Mouse (Mus musculus): ENCODE data around the gene Slc29a3. TPM values are rescaled to one million over a fixed set of nuclear protein-coding genes. Genes with fewer than 3 reads are reported as not detected.

The Slc29a3 gene
- total and polyA plus RNA-seq, 2 experiments = 1.8 to 2.8 TPM

DNA sequence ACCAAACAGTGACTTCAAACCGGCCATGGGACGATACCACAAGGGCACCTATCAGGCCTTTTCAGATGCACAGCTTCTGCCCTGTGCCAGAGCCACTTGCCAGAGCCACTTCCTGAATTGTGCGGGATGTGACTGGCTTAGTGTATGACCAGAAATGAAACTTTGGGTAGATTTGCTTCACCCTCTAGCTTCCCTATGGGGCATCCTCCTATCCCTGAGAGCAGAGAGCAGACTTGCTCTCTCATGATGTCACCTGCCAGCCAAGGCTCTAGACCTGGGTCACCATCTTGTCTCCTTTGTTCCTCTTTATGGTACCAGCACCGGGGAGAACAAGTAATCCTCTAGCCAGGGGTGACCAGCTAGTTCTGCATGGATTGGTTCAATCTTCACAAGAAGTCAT lies 46.3 kb downstream of the Slc29a3 start:
- Histone ChIP-seq H3K36me3 (ENCODE audit: control insufficient read depth, insufficient read depth, low read length) (no peaks in the 10 kb centered on the region), H3K79me2 (ENCODE audit: control insufficient read depth, insufficient read depth, low read length) (no peaks in the 10 kb centered on the region), H3K27me3 (ENCODE audit: control insufficient read depth, insufficient read depth, low read length) (no peaks in the 10 kb centered on the region), H3K9ac (ENCODE audit: low read depth, low read length) (no peak overlapping the region), H3K4me3 (ENCODE audit: insufficient read depth, low read depth, low read length) (no peak overlapping the region), H3K4me1 (ENCODE audit: control insufficient read depth, insufficient read depth, low read length) (no peaks in the 10 kb centered on the region), H3K27ac (replicated peaks; ENCODE audit: insufficient read depth, low read depth, low read length) (no peak overlapping the region)
- WGBS = 77% methylated on average over 4 of the region's 4 CpGs
- no peak for DNase-seq (ENCODE audit: extremely low read depth, low read depth, low spot score)
- TF ChIP-seq POLR2A (IDR thresholded peaks at IDR 0.05; ENCODE audit: extremely low read depth, insufficient read depth, low read length) = no peak
- TF ChIP-seq CTCF (IDR thresholded peaks at IDR 0.05; ENCODE audit: low read depth, low read length) = no peak

DNA sequence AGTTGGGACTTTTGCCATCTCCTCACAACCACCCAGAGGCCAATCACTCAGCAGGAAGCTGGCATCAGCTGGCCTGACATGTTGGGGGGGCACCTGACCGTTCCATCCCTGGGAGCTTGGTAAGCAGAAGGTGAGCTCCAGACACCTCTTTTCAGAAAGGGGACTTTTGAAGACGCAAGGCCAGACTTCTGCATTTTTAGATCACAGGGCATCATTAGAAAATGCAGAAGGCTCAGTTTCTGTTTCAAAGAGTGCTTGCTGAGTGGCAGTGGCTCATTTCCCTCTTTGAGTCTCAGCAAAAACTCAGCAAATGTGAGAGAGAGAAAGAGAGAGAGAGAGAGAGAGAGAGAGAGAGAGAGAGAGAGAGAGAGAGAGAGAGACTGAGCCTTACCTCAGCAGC lies 47.5 kb downstream of the Slc29a3 start:
- H3K4me3 ChIP-seq (ENCODE audit: insufficient read depth, low read depth, low read length) = no peak overlapping the region
- 70% methylated on average over 2 of the region's 2 CpGs for WGBS
- peak; percentile 14 for DNase-seq (ENCODE audit: extremely low read depth, low read depth, low spot score)

GRCm38 (mm10) chr10:60697775-60698174 lies 54.8 kb downstream of the Slc29a3 start:
- no peak overlapping the region for H3K27ac ChIP-seq (replicated peaks; ENCODE audit: insufficient read depth, low read depth, low read length)
- 74% methylated on average over 6 of the region's 6 CpGs for WGBS
- TF ChIP-seq POLR2A (IDR thresholded peaks at IDR 0.05; ENCODE audit: extremely low read depth, insufficient read depth, low read length) = no peak
- no peak for TF ChIP-seq CTCF (IDR thresholded peaks at IDR 0.05; ENCODE audit: low read depth, low read length)
- no peaks in the 10 kb centered on the region for H3K4me1 ChIP-seq (ENCODE audit: control insufficient read depth, insufficient read depth, low read length)
- no peak overlapping the region for H3K4me3 ChIP-seq (ENCODE audit: insufficient read depth, low read depth, low read length)
- H3K36me3 ChIP-seq (ENCODE audit: control insufficient read depth, insufficient read depth, low read length) = no peaks in the 10 kb centered on the region
- H3K9ac ChIP-seq (ENCODE audit: low read depth, low read length) = no peak overlapping the region
- no peaks in the 10 kb centered on the region for H3K27me3 ChIP-seq (ENCODE audit: control insufficient read depth, insufficient read depth, low read length)
- no peak for DNase-seq (ENCODE audit: extremely low read depth, low read depth, low spot score)
- no peaks in the 10 kb centered on the region for H3K79me2 ChIP-seq (ENCODE audit: control insufficient read depth, insufficient read depth, low read length)

More for the DNA sequence above, 47.5 kb downstream of the Slc29a3 start:
- Histone ChIP-seq H3K27ac (replicated peaks; ENCODE audit: insufficient read depth, low read depth, low read length) (no peak overlapping the region), H3K36me3 (ENCODE audit: control insufficient read depth, insufficient read depth, low read length) (no peaks in the 10 kb centered on the region), H3K27me3 (ENCODE audit: control insufficient read depth, insufficient read depth, low read length) (no peaks in the 10 kb centered on the region), H3K79me2 (ENCODE audit: control insufficient read depth, insufficient read depth, low read length) (no peaks in the 10 kb centered on the region), H3K9ac (ENCODE audit: low read depth, low read length) (no peak overlapping the region), H3K4me1 (ENCODE audit: control insufficient read depth, insufficient read depth, low read length) (no peaks in the 10 kb centered on the region)
- no peak for TF ChIP-seq POLR2A (IDR thresholded peaks at IDR 0.05; ENCODE audit: extremely low read depth, insufficient read depth, low read length)
- TF ChIP-seq CTCF (IDR thresholded peaks at IDR 0.05; ENCODE audit: low read depth, low read length) = no peak

DNA sequence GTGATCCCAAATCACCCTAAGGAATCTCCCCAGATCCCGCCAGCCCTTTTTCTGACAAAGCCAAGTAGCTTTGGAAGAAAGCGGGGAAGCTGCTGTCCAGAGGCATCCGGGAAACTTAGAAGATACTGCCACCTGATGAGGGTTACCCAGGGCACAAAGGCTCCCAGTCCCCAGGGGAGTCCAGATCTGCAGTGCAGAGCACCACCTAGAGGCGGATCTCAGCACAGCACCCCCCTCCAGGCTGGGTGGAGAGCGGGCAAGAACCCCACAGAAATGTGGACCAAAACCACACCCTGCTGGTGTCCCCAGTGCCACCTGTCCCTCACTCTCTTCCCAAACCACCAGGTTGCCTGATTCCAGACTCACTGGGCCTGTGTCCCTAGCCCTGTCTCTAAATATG lies 55.6 kb downstream of the Slc29a3 start:
- TF ChIP-seq POLR2A (IDR thresholded peaks at IDR 0.05; ENCODE audit: extremely low read depth, insufficient read depth, low read length) (no peak), CTCF (IDR thresholded peaks at IDR 0.05; ENCODE audit: low read depth, low read length) (peak; percentile 97)
- Histone ChIP-seq H3K9ac (ENCODE audit: low read depth, low read length) (no peak overlapping the region), H3K36me3 (ENCODE audit: control insufficient read depth, insufficient read depth, low read length) (no peaks in the 10 kb centered on the region), H3K4me3 (ENCODE audit: insufficient read depth, low read depth, low read length) (no peak overlapping the region), H3K79me2 (ENCODE audit: control insufficient read depth, insufficient read depth, low read length) (no peaks in the 10 kb centered on the region), H3K4me1 (ENCODE audit: control insufficient read depth, insufficient read depth, low read length) (no peaks in the 10 kb centered on the region), H3K27me3 (ENCODE audit: control insufficient read depth, insufficient read depth, low read length) (no peaks in the 10 kb centered on the region), H3K27ac (replicated peaks; ENCODE audit: insufficient read depth, low read depth, low read length) (no peak overlapping the region)
- WGBS = 18% methylated on average over 5 of the region's 5 CpGs
- peak; percentile 16 for DNase-seq (ENCODE audit: extremely low read depth, low read depth, low spot score)

DNA sequence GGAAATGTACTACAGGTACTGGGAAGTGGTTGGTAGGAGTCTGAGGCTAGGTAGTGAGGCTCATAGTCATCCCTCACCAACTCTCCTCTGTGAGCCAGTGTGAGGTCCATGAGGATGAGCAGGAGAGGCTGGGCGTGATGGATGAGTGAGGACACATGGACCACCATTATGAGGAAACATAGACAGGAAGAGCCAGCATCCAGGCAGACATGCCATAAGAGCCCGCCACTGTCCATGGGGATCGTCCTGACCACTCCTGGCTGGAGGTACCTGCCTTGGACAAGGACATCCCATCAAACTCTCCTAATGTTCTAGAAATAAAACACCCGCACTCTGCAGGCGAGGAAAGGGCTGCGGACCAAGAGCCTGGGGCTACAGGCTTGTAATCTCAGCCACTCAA lies 56.2 kb downstream of the Slc29a3 start, which contains the start of gene Cdh23:
Cdh23 (minus strand) TSS at position 101 of the 400 bp plus-strand sequence.
- no peak for DNase-seq (ENCODE audit: extremely low read depth, low read depth, low spot score)
- Histone ChIP-seq H3K9ac (ENCODE audit: low read depth, low read length) (no peak within 1 kb of the TSS), H3K79me2 (ENCODE audit: control insufficient read depth, insufficient read depth, low read length) (no peaks in the 10 kb centered on the region), H3K4me1 (ENCODE audit: control insufficient read depth, insufficient read depth, low read length) (no peaks in the 10 kb centered on the region), H3K4me3 (ENCODE audit: insufficient read depth, low read depth, low read length) (no peak within 1 kb of the TSS), H3K27ac (replicated peaks; ENCODE audit: insufficient read depth, low read depth, low read length) (no peak within 1 kb of the TSS), H3K27me3 (ENCODE audit: control insufficient read depth, insufficient read depth, low read length) (no peaks in the 10 kb centered on the region), H3K36me3 (ENCODE audit: control insufficient read depth, insufficient read depth, low read length) (no peaks in the 10 kb centered on the region)
- TF ChIP-seq CTCF (IDR thresholded peaks at IDR 0.05; ENCODE audit: low read depth, low read length) = no peak
- no peak for TF ChIP-seq POLR2A (IDR thresholded peaks at IDR 0.05; ENCODE audit: extremely low read depth, insufficient read depth, low read length)
- 88% methylated on average over 6 of the region's 6 CpGs for WGBS

GRCm38 (mm10) chr10:60691671-60692390 lies 60.8 kb downstream of the Slc29a3 start:
- H3K9ac ChIP-seq (ENCODE audit: low read depth, low read length) = no peak overlapping the region
- H3K79me2 ChIP-seq (ENCODE audit: control insufficient read depth, insufficient read depth, low read length) = no peaks in the 10 kb centered on the region
- no peak for TF ChIP-seq CTCF (IDR thresholded peaks at IDR 0.05; ENCODE audit: low read depth, low read length)
- TF ChIP-seq POLR2A (IDR thresholded peaks at IDR 0.05; ENCODE audit: extremely low read depth, insufficient read depth, low read length) = no peak
- no peak overlapping the region for H3K27ac ChIP-seq (replicated peaks; ENCODE audit: insufficient read depth, low read depth, low read length)
- H3K36me3 ChIP-seq (ENCODE audit: control insufficient read depth, insufficient read depth, low read length) = no peaks in the 10 kb centered on the region
- DNase-seq (ENCODE audit: extremely low read depth, low read depth, low spot score) = no peak
- 79% methylated on average over 20 of the region's 20 CpGs for WGBS
- no peaks in the 10 kb centered on the region for H3K4me1 ChIP-seq (ENCODE audit: control insufficient read depth, insufficient read depth, low read length)
- H3K27me3 ChIP-seq (ENCODE audit: control insufficient read depth, insufficient read depth, low read length) = peaks cover 6% of the 10 kb centered on the region; the same call in 1 of the 2 replicates
- no peak overlapping the region for H3K4me3 ChIP-seq (ENCODE audit: insufficient read depth, low read depth, low read length)
